Mouse (Mus musculus) neural tube, embryonic 10.5 days (tissue): ENCODE measurements around the gene Twnk.
"Not testable (repeated sequence)": the region's sequence is repeated elsewhere in the genome, so short reads cannot be mapped to it uniquely, and the experiment has no call there.

Experiments
- DNase-seq: peaks from one replicate; pipeline ENCODE4 v3.0.0-alpha.2; 2017; ENCODE audit warnings: low spot score; ENCODE audit errors: extremely low spot score

The Twnk gene

DNA sequence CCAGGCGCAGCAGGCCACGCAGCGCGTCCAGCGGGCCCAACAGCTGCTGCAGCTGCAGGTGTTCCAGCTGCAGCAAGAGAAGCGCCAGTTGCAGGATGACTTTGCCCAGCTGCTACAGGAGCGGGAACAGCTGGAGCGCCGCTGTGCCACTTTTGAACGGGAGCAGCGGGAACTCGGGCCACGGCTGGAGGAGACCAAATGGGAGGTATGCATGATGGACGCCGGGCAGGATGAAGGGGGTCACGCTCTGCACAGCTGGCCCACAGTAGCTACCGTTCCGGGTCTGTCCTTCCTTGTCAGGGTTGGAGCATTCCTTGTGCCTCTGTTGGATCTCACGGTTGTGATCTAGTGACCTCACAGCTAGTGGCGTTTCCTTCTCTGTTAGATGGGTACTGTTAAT, 19.3 kb downstream of the Twnk start:
- DNase-seq: no peak

DNA sequence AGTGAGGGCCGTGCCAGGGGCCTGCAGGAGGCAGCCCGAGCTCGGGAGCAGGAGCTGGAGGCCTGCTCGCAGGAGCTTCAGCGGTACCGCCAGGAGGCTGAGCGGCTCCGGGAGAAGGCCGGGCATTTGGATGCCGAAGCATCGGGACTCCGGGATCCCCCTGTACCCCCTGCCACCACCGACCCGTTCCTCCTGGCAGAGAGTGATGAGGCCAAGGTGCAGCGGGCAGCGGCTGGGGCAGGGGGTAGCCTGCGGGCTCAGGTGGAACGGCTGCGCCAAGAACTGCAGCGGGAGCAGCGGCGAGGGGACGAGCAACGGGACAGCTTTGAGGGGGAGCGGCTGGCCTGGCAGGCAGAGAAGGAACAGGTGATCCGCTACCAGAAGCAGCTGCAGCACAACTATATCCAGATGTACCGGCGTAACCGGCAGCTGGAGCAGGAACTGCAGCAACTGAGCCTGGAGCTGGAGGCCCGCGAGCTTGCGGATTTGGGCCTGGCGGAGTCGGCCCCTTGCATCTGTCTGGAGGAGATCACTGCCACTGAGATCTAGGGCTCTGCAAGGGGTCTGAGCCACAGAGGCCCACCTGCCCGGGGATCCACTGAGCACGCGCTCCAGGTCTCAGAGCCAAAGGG, 20.6 kb downstream of the Twnk start:
- DNase-seq: no peak

- DNase-seq: no peak
These were observed 21.7 kb downstream of the Twnk start for GRCm38 (mm10) chr19:45026958-45027670.

DNA sequence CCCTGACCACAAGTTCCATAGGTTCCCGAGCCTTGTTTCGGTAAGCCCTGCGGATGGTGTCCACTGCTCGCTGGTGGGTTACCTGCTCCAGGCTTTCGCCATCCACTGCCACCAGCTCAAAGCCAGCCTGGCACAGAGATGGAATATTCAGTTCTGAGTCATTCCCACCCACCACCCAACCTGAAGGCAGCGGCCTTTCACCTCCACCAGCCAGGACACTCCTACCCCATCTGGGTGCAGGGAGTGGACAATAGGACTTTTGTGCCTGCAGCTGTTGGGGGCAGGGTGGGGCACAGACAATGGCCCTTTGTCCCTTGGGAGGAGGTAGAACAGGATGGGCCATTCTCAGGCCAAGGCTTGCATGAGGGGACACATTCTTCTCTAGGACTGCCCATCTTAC, 22.4 kb downstream of the Twnk start:
- DNase-seq: peak; percentile 37

DNA sequence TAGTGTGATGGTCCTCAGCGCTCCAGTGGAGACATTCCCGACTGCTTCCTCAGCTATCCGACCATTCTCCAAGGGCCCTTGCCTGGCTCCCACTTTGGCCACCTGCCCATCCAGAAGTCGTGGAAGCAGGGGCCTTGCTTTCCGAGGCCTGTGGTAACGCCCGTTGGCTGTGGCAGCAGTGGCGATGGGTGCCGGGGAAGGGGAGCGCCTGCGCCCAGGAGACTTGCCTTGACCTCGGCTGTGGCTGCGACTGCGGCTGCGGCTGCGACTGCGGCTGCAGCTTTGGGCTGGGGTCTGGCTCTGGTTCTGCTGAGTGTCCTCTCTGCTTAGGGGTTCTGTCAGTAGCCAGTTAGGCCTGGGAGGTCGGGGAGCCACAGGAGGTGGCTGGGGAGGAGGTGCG, 23.3 kb downstream of the Twnk start:
- no peak for DNase-seq

- DNase-seq: no peak
These were observed 24.1 kb downstream of the Twnk start for GRCm38 (mm10) chr19:45029571-45029970.

- DNase-seq: peak; percentile 73
These were observed 24.6 kb downstream of the Twnk start for GRCm38 (mm10) chr19:45030111-45030510.

- peak; percentile 71 for DNase-seq
These were observed 25.6 kb downstream of the Twnk start for GRCm38 (mm10) chr19:45030746-45031693.

GRCm38 (mm10) chr19:45031780-45032179, 26.3 kb downstream of the Twnk start:
- DNase-seq: peak; percentile 79

- DNase-seq: no peak
These were observed 27.3 kb downstream of the Twnk start for GRCm38 (mm10) chr19:45032570-45033332.

- peak; percentile 55 for DNase-seq
These were observed 31.4 kb downstream of the Twnk start for GRCm38 (mm10) chr19:45036867-45037266.

DNA sequence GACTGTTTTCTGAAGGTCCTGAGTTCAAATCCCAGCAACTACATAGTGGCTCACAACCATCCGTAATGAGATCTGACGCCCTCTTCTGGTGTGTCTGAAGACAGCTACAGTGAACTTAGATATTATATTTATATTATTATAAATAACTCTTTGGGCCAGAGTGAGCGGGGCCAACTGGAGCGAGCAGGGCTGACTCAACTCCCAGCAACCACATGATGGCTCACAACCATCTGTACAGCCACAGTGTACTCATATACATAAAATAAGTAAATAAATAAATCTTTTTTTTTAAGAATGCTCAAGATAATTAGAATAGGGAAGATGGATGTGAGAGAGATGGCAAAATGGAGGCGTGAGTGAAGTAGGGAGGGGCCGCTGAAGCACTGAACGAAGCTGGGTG, 32.7 kb downstream of the Twnk start:
- DNase-seq: not testable (repeated sequence)

GRCm38 (mm10) chr19:45040214-45040613, 34.8 kb downstream of the Twnk start:
- DNase-seq: no peak

- no peak for DNase-seq
These were observed 39.0 kb downstream of the Twnk start for GRCm38 (mm10) chr19:45044389-45044927.

DNA sequence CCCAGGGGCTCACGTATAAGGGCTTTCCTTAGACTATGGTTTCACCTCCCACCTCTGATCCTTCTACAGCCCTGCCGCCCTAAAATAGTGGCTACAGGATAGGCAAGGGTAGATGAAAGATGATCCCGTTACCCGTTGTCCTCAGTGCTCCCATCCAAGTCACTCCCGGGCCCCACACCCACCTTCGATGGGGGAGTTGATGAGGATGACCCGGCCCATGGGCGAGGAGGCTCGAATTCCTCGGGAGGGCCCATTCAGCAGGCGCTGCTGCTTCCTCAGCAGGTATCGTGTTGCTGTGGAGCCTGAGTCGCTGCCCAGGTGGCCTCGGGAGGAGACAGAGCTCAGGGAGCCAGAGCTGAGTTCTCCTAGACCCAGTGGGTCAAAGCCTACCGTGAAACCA, 39.8 kb downstream of the Twnk start:
- no peak for DNase-seq

- DNase-seq: no peak
These were observed 40.2 kb downstream of the Twnk start, which contains the start of gene Pdzd7 for GRCm38 (mm10) chr19:45045651-45046050. TSS of gene Pdzd7 (minus strand) at chr19:45045717.

- no peak for DNase-seq
These were observed 41.3 kb downstream of the Twnk start for GRCm38 (mm10) chr19:45046523-45047321.

GRCm38 (mm10) chr19:45047417-45047934, 42.0 kb downstream of the Twnk start, which contains the start of gene Sfxn3:
TSS of gene Sfxn3 (plus strand) at chr19:45047503.
- DNase-seq: peak; percentile 85

DNA sequence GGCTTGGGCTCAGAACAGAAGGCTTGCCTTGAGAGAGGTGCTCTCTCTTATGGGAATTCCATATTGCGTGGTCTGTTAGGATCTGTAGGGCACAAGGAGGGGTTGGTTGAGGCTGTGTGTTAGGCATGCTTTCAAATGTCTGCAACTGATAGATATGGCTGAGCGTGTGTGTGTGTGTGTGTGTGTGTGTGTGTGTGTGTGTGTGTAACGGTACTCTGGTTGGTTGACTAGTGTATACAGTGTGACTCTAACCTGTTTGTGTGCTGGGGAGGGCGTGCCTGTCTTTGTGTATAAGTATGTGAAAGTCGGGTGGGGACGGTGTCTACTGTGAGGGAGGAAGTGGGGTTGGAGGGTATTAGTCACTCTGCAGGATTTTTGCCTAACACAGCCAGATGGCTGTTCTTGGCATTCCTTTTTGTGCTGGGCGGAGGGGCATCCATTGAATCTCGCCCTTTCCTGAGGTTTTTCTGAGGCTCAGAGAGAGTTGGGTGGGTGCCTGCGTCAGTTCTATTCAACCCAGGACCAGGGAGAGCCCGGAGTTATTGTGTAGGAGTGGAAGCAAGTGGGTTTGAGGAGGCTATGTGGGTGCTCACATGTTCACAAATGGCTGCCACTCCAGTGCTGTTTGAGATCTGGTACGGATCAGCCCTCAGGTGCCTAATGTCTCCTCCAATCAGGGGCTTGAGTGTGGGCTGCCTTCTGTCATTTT, 42.6 kb downstream of the Twnk start:
- no peak for DNase-seq
